Mouse (Mus musculus): ENCODE measurements around the gene Zcchc2.

DNA sequence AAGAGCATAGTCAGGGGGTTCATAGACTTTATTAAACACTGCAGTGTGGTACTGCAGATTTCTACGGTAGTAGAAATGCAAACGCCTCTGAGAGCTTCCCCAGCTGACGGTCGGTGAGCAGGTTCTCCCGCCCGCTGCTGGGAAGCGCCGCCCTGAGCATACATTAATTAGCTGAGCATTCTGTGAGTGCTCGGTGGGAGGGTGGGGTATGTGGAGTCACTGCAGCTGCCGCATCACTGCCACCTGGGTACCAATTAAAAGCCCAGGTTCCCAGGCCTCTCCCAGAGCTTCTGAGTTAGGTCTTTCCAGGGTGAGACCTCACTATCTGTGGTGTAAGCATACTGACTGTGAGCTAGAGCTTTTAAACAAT, 81.8 kb downstream of the Zcchc2 start:
- no peak for TF ChIP-seq CTCF (conservative IDR thresholded peaks at IDR 0.05; ENCODE audit: low read length)
- TF ChIP-seq POU5F1 (IDR thresholded peaks at IDR 0.05; ENCODE audit: borderline replicate concordance, low read length): no peak
- TF ChIP-seq NANOG (IDR thresholded peaks at IDR 0.05; ENCODE audit: borderline replicate concordance, low read length): no peak
